Mouse (Mus musculus): ENCODE data around the gene Pigl.

Gene Pigl

DNA sequence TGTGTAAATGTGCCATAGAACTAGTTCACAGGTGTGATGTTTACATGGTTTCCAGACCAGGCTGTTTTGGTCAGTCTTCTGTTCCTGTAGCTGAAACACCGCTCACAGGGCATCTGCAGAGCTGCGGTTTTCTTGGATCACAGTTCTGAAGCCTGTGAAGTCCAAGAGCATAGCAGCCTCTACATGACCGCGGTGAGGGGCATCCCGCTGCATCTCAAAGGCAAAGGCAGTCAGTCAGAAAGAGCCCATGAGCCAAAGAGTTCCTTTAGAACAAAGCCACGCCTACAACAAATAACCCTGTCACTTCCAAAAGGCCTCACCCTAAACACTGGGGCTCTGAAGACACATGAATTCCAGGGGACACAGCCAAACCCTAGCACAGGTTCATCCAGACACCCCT, 55.1 kb downstream of the Pigl start:
- in situ Hi-C loops (cut with MboI, MseI) = loop anchor here (10.0 kb wide), 1 partner anchor 541 kb away; no protein-coding TSS in a partner anchor

DNA sequence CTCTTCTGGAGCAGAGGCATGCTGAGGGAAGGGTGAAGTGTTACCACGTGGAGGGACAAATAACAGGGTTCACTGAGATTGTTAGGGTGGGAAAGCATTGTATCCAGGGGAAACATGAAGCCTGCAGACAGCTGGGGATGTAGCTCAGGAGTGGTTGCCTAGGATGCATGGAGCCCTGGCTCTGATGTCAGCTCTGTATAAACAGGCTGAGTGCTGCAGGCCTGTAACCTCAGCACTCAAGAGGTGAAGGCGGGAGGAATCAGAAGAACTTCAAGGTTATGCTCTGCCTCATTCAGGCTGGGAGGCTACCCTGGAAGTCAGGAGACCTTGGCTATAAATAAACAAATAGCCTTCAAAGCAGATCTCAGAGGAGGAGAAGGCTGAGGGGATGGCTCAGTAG, 60.7 kb downstream of the Pigl start:
- in situ Hi-C loops (cut with MboI, MseI) = loop anchor here (10.0 kb wide), 1 partner anchor 536 kb away; no protein-coding TSS in a partner anchor

- in situ Hi-C loops (cut with MboI, MseI) = no loop called here
These were observed 64.0 kb downstream of the Pigl start for GRCm38 (mm10) chr11:62522283-62522682.

DNA sequence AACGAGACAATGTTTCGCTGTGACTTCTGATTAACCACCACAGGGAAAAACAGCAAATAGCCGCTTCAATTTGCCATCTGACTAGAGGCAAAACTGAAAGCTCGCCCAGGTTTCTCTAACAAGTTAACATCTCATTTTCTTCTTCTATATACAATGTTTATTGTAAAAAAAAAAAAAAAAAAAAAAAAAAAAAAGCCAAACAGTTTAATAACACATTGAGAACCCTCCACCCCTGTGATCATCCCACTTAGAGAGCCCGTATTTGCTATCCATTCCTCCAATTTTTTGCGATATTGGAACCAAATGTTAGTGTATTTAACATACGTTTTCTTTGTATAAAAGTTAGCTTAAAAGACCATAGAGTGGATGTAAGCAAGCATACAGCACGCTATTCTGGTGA, 78.8 kb downstream of the Pigl start:
- in situ Hi-C loops (cut with MboI, MseI) = no loop called here

DNA sequence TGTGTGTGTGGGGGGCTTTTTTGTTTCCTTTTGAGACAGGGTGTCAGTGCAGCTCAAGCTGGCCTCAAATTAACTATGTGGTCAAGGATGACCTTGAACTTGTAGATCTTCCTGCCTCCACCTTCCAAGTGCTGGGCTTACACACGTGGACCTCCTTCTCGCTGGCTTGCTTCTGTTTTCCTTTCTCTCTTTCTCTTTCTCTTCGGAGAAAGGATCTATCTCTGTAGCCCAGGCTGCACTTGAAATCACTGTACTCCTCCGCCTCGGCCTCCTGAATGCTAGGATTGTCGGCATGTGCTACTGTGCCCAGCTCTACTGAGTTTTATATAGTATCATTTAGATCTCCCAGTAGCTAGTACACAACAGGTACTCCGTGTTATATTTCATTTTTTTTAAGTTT, 79.3 kb downstream of the Pigl start:
- in situ Hi-C loops (cut with MboI, MseI) = no loop called here

DNA sequence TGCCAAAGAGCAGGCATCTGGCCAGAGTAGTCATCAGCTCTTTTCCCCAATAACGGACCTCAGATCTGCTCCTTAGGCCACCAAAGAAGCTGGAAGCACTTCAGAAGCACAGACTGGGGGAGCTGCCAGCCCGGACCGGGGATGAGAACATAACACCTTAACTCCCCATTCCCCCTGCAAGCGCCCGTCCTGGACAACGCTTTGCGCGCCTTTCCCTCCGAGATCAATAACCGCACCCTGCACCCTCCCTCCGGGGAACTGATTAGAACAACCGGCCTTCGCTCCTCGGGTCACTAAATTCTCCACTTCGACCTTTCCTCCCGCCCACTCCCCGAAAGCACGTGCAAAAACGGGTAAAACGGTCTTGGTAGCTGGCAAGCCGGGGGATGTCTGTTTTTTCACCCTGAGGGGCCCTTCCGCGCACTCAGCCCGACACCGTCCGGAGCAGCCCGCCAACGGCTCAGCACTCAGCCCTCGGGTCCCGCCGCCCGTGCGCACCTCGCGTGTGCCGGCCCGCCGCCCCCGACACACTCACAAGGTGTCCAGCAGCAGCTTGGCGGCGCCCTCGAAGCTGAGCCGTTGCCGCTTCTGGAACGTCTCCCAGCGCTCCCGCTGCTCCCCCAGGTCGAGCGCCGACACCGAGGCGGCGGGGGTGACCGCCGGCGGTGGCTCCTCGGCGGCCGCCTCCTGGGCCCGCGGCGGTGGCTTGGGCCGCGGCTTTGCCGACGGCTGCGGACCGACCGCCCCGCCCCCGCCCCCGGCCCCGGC, 80.2 kb downstream of the Pigl start:
- in situ Hi-C loops (cut with MboI, MseI) = no loop called here

DNA sequence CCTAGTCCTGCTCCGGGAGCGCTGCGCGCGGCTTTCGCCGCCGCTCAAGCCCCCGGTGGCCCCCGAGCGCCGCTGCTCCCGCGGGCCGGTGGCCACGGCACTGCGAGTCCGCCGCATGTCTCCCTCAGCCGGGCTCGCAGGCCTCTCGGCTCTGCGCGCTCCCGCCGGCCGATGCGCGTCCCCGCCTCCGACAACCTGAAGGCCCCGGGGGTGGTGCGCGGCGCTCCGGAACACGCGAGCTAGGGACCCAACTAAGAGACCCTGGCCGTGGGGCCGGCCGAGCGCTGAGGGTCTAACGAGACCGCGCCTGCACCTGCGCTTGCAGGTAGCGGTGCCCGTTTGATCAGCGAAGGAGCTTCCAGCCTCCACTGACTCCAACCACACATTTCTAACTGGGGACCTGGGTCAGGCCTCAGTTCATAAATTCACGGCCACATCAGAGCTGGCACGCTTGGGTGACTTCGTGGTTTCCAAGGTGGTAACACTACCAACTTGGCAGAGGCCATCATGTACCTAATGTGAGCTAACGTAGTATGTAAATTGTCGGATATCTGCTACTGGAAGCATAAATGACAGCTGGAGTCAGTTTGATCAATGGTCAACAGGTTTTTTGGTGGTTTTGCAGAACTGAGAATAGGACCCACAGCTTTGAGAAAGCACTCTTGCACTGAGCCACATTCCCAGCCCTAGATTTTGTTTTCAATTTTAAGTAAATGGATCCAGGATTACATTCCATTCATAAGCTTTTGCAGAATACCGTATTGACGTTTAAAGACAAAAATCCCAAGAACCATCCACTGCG, 81.0 kb downstream of the Pigl start, which contains the start of gene Cenpv:
Gene Cenpv (minus strand): TSS at position 173 of the 802 bp plus-strand sequence.
- in situ Hi-C loops (cut with MboI, MseI) = no loop called here

DNA sequence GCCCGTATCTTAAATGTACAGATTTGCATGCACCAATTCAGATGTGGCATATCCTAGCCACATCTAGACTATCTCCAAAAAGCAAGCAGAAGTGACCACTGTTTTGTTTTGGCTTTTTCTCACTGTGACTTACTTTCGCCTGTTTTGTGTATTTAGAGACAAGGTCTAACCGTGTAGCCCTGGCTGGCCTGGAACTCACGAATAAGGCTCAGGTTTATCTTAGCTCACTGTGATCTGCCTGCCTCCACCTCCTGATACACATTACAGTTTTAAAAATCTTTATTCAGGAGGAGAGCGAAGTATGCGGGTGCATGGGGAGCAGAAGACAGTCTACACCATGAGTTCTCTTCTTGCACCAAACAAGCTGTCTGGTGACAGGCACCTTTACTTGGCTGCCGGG, 81.9 kb downstream of the Pigl start:
- in situ Hi-C loops (cut with MboI, MseI) = no loop called here

DNA sequence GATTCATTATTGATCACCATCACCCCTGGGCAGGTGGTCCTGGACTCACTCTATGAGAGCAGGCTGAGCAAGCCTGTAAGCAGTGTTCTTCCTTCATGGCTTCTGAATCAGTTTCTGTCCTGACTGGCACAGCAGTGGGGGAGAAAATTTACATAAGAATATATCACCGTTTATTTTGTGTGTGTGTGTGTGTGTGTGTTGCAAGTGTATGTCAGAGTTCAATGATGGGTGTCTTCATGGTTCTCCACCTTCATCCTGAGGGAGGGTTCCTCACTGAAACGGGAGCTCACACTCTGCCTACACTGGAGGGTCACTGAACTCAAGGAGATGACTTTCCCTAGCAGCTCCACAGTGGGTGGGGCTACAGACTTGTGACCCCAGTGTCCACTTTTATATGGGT, 82.7 kb downstream of the Pigl start:
- in situ Hi-C loops (cut with MboI, MseI) = no loop called here

DNA sequence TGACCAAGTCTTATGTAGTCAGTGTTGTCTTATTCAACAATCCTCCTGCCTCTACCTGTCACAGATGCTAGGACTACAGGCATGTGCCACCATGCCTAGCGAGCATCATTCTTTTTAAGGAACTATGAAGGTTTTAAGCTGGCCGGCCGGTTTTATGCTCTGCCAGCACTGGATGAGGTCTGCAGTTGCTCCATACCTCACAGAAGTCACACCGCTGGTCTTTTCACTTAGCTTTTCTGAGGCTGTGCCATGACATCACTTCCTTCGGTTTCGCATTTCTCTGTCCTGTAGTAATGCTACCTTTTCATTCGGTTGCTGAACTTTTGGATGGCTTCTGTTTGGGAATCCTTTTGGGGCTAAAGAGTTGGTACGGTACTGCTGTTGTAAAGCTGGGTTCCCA, 83.3 kb downstream of the Pigl start:
- in situ Hi-C loops (cut with MboI, MseI) = no loop called here

DNA sequence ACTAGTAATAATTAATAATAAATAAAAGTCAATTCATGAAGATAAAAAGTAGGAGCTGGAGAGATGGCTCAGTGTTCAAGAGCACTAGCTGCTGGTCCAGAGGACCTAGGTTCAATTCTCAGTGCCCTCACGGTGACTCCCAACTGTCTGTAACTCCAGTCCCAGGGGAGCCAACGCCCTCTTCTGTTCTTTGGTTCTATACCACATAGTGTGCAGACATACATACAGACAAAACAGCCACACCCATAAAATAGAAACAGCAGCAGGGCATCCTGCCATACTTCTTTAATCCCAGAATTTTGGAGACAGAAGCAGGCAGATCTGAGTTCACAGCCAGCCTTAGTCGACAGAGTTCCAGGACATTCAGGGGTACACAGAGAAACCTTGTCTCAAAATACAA, 85.7 kb downstream of the Pigl start:
- in situ Hi-C loops (cut with MboI, MseI) = no loop called here

DNA sequence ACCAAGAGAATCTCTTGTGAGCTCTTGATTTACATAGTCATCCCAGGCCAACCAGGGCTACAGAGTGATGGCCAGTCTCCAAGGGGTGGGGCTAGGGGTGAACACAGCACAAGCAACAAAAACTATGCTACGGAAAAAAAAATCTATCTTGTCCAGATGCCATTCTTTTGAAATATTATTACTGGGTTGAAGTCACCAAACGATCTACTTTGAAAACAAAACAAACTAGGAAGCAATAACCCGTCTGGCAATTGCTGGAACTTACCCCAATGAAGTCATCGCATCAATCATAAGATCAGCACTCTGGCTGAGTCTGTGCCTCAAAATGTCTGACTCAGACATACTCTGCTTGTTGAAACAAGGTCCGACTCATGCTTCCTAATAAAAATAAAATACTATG, 91.5 kb downstream of the Pigl start:
- in situ Hi-C loops (cut with MboI, MseI) = no loop called here

DNA sequence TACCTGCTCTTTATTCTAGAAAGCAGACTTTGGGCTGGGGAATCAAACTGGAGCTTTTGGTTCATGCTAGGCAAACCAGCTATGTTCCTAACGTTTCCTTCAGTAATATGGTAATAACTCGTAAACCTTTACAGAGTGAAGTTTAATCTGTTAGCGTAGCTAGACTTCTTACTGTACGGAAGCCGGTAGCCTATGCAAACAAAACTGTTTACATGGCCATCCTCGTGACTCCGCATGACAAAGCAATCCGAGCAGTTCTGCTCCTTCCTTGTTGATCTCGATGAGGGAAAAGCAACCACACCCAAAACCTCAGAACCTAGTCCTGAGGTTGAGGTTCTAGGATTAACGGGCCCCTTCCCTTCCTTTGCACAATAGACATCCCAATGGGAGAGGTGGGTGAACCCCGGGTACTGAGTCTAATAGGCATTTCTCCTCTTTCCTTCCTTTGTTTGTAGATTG, 92.0 kb downstream of the Pigl start:
- in situ Hi-C loops (cut with MboI, MseI) = no loop called here

DNA sequence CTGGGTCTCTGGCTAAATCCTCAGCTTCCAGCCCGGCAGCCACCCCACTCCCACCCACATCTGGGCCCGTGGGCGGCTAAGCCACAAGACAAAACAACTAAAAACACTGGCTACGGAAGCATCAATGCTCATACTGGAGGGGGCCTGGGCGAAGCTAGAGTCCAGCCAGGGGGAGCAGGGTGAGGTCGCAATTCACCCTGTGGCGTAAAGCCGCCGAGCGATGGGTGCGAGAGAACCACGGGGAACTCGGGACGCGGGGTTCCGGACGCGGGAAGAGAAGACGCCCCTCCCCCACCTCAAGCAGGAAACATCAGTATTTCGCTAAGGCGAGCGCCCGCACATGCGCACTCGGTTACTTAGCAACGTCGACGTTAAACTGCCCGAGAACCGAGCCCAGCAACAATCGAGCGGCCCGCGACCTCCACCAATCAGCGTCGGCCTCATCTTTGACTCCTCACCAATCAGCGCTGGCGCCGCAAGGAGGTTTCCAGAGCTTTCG, 92.5 kb downstream of the Pigl start, which contains the start of gene Ubb:
Gene Ubb (plus strand): TSS at position 445 of the 499 bp plus-strand sequence.
- in situ Hi-C loops (cut with MboI, MseI) = no loop called here

DNA sequence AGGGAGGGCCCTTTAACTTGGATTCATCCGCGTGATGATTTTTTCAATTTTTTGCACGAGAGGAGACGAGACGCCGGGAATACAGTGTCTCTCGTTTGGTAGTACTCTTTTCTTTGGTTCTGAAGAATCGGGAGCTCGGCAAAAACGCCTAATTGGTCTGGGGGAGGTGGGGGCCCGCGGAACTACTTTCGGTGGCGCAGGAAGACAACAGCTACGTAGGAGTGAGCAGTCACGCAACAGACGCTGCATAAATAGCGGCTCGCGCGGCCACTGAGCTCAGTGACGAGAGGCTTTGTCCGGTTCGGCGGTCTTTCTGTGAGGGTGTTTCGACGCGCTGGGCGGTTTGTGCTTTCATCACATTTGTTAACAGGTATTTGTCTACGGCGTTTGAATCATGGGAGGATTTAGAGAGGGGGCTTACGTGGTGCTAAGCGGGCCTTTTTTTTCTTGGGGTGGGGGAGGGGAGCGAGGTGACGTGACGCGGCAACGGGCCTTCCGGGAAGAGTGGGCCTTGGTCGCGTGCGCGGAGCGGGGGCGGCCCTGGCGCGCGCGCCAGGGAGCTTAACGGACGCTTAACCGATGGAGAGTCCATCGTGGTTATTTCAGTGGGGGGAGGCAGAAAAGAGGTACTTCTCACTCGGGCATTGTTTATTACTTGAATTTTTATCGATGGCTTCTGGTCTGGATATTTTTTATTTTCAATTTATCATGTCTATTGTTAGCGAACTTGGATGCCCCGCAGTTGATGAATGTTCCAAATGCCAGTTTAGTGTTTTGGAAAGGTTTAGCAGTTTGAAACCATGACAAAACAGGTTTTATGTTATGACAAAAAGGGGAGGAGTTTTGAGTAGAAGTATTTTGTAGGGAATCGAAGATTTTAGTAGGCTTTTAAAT, 93.2 kb downstream of the Pigl start:
- in situ Hi-C loops (cut with MboI, MseI) = no loop called here

DNA sequence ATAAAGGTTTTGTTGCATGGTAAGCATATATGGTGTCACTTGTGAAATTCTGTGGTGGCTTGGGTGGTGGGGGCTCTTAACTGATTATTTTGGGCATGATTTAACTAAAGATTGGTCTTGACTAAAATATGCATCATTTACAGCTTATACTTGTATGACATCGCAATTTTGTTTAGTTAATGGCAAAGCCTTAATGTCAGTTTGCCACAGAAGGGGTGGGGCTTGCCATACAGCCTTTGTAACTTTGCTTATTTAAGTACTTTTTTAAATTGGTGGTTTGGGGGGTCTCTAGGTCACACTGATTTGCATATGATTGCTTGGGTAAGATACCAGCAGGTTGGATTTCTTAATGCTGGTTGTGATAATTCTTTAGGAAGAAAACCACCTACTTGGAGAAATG, 94.9 kb downstream of the Pigl start:
- in situ Hi-C loops (cut with MboI, MseI) = no loop called here

DNA sequence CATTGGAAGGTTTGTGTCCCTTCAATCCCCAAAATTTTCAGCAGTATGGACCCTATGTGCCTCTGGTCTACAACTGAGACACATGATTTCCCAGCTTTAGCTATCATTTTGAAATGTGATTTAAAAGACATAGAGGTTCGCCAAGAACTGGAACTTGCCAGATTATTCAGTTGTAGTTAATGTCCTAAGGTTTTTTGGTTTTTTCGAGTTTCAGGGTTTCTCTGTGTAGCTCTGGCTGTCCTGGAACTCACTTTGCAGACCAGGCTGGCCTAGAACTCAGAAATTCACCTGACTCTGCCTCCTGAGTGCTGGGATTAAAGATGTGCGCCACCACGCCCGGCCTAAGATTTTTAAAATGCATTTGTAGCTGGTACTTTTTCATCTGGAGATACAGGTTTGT, 95.4 kb downstream of the Pigl start:
- in situ Hi-C loops (cut with MboI, MseI) = no loop called here

- in situ Hi-C loops (cut with MboI, MseI) = no loop called here
These were observed 96.0 kb downstream of the Pigl start for GRCm38 (mm10) chr11:62554163-62554855.

- in situ Hi-C loops (cut with MboI, MseI) = no loop called here
These were observed 96.8 kb downstream of the Pigl start for GRCm38 (mm10) chr11:62554934-62555517.

GRCm38 (mm10) chr11:62555896-62556412, 97.7 kb downstream of the Pigl start:
- in situ Hi-C loops (cut with MboI, MseI) = no loop called here

Measured in regulatory T cell (primary cell).